Mouse (Mus musculus): ENCODE results near the gene Faah.

Faah gene

DNA sequence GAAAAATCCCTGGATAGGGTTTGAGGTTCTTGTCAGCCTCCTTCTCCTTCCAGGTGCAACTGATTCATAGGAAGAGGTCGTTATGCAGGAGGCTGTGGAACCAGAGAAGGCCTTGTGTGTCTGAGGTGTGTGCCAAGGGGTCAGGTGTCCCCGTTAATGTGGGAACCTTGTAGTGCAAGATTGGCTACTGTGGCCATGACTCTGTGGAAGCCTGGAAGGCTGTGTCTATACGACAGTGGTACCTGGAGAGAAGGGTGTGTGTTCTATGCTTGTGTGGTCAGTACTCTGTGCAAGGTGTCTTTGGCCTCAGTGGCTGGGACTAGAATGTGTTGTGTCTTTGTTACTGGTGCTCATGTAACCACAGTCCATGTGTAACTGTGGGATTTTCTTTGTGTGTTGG, 77.0 kb downstream of the Faah start:
- DNase-seq, result no peak

DNA sequence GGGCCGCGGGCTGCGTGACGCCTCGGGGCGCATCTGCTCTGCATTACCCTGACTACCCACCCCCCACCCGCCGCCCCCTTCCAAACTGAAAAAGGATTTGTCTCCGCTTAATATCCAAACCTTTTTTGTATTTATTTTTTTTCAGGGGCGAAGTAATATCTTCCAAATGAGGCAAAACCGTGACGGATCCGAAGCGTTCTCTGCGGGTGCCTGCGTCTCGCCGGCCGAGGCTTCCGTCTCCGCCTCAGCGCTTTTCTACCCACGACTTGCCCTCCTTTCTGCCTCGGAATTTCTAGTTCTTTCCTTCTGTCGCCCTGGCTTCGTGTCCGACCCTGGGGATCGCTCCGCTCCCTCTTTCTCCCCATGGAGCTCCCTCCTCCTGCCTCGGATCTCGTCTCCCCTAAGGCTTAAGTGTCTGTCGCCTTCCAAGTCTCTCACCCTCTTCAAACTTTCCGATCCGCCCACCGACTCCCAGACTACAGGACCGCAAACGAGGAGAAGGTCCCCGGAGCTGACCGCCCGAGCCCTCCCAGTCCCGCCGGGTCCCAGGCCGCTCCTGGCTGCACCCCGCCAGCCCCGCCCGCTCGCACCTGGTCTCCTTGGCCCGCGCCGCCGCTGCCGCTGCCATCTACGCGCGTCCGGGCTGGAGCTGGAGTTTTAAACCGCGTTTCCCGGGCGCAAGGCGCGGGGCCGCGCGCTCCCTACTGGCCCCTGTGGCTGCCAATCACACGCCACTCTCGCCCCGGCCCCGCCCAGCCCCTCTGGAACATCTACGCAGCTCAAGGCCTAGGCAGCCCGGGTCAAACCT, 78.2 kb downstream of the Faah start, which contains the start of gene Dmbx1:
Gene Dmbx1 (minus strand): TSS at position 632 of the 808 bp plus-strand sequence.
- no peak for DNase-seq

DNA sequence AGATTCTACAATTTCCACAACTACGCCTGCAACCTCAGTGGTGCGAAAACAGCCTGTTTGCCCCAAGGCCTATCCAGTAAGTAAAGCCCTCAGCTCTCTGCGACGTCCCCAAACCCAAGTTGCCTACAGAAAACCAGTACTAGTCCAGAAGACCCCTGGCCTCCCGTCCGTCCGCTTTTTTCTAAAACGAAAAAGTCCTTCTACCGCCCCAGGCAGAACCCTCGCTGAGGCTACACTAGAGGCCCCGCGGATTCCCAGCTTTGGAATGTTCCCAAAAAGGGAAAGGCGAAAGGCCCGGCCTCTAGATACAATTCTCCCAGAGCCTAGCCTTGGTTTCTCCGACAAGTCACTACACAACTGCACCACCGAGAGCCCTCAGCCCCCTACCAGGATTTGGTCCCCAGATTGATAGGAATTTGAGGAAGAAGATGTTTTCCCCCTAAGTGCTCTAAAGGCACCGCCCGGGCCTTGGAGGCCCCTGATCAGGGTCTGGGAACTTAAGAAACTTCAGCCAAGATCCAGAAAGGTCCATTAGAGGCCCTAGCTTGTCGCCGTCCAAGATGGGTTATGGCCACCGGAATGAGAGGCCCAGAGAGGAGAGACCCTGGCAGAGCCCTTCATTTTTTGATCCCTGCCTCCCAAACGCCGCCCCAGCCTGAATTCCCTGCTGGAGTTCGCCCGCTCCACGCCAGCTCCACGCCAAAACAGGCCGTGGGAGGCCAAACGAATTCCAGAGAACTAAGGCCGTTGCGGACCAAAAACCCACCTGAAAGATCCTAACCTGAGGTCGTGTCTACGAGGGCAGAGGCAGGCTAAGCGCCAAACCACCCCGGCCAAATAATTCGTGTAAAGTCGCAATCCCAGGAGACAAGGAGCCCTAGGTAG, 79.2 kb downstream of the Faah start:
- DNase-seq, result no peak

DNA sequence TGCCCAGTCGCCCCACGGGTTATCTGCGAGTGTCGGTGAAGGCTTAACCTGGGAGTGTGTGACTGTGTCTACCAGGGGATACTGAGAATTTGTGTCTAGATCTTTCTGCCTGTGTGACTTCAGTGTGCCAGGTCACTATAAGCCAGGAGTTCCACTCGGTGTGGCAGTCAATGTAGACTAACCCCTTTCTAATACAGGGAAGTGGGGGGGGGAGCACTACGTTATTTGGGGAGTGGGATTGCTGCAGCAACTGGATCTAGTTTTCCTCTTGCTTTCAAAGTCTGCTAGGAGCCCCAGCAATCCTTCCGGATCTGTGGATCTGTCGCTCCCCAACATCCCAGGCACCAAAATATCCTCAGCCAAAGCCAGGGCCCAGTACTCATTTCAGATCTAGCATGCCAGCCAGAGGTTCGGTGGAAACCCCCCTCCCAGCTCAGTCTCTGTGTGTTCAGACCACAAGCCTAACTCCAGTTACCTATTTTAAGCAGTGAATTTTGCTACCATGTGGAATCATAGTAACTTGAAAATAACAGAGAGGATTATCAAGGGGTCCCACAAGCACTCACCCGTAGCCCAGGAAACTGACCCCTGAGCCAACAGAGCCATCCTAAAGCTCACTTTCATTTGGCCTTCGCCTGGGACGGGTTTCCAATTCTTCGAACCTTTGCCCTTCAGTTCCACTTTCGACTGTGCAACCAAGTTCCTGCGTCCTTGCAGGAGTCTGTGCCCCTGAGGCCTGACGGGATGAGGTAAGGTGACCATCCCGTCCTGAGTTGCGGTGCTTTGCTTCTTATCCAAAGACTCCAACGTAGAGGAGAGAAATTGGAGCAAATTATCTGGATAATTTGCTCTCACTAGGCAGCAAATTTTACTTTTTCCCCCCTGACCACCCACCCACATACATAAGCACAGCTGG, 80.4 kb downstream of the Faah start:
- DNase-seq, result no peak

DNA sequence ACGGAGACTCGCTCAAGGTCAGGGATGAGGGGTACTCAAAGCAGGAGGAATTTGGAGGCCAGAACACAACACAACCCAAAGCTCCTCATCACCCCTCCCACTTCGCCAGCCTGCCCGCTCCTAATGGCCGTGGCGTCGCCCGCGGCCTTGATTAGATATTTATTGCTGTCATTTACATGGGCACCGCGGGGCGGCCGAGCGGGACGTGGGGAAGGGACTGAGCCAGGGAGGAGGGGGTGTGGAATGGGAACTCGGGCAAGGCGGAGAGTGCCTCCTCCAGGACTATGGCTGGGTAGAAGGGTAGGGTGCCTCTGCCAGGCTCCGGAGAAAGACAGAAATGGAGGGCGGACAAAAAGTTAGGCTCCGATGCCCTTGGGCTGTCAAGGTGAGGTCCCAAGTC, 81.1 kb downstream of the Faah start:
- no peak for DNase-seq

DNA sequence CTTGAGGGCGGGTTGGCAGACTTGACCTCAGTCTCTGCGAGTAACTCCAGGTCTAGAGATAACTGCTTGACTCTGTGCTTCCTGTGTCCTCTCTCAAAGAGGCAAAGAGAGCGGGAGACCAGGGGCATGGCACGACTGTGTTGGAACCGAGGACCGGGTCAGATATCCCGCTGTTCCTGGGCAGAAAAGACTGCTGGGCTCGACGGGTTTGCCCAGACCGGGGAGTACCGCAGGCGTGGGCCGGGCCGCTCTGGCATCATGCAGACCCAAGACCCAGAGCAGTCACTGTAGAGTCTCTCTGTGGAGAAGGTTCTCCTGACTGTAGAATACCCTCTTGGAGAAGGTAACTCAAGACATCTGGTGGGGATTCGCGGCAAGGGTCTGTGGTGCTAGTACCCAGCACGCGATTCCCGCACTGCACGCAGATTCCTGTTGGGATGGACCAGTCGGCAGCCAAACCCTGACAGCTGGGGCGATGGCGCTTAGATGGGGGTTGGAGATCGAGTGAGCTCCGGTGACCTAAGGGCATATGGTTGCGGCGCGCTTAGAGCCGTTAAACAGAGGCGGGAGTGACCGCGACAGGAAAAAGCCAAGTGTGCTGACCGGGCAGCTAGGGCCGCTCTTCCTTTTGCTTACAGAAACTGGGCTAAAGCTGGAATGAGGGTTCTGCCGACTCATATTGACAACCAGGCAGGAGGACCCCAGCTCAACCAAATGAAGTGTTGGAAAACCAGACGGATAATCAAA, 81.7 kb downstream of the Faah start:
- no peak for DNase-seq

DNA sequence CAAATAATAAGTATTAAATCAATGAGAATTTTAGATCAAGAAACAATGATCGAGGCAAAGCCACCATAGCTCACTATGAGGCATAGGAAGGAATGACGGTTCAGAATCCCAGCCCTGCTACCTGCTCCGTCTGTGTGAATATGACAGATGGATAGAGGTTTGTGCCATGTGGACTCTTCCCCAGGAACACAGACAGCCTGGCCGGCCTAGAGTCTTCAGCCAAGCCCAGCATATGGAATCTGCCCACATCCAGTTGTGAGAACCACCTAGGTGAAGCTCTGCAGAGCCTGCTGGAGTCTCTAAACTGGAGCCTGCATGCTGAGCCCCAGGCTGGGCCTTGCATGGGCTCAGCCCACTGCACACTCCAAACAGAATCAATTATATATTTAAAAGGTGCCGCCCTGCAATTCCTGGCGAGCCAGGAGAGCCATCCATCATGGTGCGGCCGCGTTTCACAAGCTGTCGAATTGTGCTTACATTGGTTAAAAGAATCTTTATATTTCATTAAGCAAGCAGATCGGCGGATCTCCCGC, 86.1 kb downstream of the Faah start:
- DNase-seq, result no peak

DNA sequence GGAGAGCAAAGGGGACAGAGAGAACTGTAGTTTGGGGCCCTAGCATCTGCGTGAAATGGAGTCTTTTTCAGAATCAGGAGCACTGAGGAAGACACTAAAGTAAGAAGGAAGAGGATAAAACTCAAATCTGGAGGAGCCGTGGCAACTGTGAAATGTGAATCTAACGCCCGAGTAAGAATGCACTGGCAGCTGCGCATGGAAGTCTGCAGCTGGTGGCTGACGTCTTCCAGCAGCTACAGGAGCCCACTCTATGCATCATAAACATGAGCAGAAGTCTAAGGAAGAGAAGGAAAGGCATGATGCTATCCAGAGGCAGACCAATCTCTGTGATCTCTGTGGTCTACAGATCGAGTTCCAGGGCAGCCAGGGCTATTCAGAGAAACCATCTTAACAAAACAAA, 90.1 kb downstream of the Faah start:
- DNase-seq, result no peak

DNA sequence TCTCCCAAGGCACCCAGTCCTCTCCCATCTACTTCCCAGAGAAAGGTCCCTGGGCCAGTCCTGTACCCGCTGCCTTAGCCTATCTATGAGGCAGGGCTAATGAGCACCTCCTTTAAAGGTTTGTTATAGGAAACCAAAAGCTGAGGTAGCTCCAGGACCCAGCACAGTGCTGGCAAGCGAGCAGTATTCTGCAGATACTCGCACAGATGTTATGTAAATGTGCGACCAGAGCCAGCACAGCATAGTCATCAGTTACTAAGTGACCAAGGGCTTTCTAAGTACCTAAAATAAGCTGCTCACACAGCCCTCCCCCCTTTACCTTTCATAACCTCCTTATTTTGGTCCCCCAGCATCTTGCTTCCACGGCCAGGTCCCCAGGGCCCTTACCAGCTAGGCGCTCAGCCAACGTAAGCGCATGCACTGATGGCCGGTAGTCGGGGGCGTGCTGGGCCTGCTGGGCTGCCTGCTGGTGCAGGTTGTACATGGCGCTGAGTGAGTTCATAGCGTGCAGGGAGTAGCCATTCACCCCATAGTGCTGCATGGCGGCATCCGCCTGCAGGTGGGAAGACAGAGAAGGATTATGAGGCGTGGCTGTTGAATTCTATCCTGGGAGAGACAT, 94.4 kb downstream of the Faah start:
- DNase-seq, result no peak

DNA sequence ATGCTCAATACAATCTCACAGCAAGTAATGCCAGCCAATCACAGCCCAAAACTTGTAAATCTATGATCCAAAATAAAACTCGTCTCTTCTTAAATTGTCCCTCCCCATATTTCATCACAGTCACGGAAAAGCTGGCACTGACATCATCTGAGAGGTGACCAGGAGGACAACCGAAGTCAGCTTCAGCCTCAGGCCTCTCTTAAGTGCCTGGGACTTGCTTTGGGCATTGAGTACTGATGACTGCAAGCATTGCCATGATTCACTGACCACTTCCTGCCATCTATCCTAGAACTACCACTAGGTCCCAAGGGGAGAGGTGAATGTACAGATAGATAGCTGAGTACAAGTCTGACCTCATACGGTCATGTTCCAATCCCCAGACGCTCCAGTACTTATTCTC, 95.0 kb downstream of the Faah start:
- DNase-seq, result no peak

DNA sequence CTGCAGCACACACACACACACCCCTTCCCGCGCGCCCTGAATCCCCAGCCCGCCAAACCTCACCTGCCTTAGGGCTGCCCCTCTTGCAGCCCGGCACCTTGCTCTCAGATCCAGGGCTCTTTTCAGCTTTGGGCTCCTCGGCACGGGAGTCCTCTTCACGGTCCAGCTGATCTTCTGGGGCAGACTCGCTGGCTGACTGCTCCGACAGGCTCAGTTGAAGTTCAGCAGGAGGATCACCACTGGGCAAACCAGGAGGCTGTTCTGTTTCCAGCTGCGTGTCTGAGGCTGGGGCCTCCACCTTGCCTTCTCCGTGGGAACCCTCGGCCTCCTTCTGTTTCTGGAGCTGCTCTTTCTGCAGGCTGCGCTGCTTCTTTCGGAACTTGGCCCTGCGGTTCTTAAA, 97.8 kb downstream of the Faah start:
- DNase-seq, result no peak

Data from heart, adult 11 months (tissue).